Mouse (Mus musculus): ENCODE measurements at regions not wholly inside any gene's neighbourhood (a gene's known extent, or its start where the extent isn't known, plus 50 kb on each side); places are given as distances from the start of the nearest gene placed in this dataset.

DNA sequence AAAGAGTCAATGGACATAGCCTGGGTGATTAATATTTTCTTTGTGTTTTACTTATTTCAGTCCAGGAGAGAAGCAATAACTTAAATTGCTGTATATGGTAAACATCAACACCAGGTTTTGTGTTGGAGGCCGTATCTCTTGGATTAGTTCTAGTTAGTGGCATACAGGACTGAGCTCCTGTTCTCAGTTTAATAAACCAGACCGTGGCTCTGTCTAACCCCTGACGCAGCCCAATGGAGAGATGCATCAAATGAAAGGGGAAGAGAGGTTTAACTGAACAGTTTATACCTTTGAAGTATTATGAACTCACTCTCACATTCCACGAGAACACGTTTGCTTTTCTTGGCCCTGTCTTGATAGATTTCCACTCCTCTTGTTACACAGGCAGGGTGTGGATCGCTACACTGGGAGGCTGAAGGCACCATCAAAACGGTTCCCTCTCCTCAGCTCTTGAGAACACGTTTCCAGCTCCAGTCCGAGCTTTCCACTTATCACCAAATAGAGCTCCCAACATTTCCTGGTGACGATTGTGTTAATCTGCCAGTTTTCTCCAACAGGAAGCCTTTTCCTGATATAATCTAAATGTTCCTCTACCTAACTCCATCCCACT, 54.0 kb upstream of the Cerkl start:
- no peak for DNase-seq (ENCODE audit: low spot score)

GRCm38 (mm10) chr2:79511108-79511507, 54.5 kb upstream of the Cerkl start:
- no peak for DNase-seq (ENCODE audit: low spot score)

GRCm38 (mm10) chr2:79511676-79512323, 55.2 kb upstream of the Cerkl start:
- peak; percentile 3 for DNase-seq (ENCODE audit: low spot score)

DNA sequence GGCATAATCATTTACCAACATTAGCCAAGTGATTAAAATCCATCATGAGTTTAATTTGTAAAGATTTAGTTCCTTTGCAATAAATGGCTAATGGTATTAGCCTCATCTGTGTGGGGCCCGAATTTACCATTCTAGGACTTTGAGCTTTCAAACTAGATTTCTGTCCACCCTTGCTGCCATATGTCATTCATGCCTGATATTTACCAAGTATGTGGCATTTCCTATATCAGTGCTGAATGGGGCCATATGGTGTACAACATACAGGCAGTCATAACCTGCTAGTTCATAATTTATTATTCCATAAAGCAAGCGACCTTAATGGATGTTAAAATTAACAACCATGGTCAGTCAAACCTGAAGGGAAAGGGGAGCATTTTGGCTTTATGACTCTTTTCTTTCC, 55.8 kb upstream of the Cerkl start:
- no peak for DNase-seq (ENCODE audit: low spot score)

- DNase-seq (ENCODE audit: low spot score): no peak
Observed at GRCm38 (mm10) chr2:79513726-79514125, 57.1 kb upstream of the Cerkl start.

DNA sequence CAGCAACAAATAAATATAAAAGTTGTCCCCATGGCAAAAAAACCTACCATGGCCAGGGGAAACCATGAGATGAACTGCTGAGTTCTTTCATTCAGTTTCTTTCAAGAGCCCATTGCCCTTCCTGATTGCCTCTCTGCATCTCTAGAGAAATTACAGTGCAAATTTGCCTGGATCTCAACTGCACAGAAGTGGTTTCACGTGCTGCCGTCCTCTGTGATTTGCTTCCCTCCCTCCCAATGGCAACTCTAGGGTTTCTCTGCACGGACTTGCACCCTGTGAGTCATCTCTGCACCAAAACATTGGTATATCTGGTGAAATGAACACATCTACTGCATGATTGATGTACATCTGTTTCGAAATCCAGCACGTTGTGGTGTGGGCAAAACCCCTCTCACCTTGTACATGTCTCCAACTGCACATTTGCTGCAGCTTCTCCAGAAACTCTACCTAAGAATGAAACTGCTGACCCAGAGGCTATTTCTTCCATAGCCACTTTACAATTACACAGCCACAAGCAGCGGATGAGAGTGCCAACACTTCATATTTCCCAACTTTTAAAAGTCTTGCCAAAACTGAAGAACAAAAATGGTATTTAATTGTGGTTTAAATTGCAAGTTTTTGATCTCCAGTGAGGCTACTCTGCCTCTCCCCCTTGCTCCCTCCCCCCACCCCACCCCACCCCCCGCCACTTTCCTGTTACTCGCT, 61.6 kb upstream of the Cerkl start:
- DNase-seq (ENCODE audit: low spot score): no peak

- DNase-seq (ENCODE audit: low spot score): no peak
Observed at GRCm38 (mm10) chr2:79519799-79520449, 63.3 kb upstream of the Cerkl start.

DNA sequence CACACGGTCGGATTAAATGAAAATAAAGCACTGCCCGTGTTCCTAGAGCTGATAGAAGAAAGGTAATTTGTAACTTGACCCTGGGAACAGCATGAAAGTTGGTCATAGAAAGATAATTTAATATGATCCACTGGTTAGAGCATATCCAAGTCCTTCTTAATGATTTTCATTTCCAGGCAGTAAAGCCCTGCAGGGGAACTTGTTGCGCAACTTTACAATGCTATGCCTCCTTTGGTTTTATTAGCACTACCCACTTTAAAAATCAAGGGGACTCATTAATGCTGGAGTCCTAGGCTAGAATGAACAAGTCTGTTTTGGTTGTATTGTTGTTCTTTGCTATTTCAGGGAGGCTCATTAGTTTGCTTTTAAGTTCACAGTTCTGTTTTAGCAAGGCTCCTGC, 66.9 kb upstream of the Cerkl start:
- DNase-seq (ENCODE audit: low spot score): no peak

DNA sequence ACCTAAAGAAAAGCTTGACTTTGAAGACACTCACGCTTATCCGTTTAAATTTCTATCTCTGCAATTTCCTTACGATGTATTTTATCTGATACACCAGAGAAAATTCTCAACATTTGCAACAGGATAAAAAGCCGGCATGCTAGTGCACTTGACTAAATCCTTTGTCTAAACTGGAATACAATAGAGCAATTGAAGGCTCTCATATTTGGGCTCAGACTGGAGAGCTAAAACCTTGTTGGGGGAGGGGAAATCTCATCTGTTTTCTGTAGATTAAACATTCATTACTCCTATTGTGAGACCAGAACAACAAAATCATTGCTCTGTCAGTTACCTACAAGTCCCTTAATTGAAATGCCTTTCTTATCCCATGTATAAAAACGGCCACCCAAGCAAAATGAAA, 70.9 kb upstream of the Cerkl start:
- no peak for DNase-seq (ENCODE audit: low spot score)

- DNase-seq (ENCODE audit: low spot score): no peak
Observed at GRCm38 (mm10) chr2:79528347-79528990, 71.9 kb upstream of the Cerkl start.

- DNase-seq (ENCODE audit: low spot score): no peak
Observed at GRCm38 (mm10) chr2:79529185-79529584, 72.6 kb upstream of the Cerkl start.

- DNase-seq (ENCODE audit: low spot score): no peak
Observed at GRCm38 (mm10) chr2:79532610-79533160, 76.1 kb upstream of the Cerkl start.

DNA sequence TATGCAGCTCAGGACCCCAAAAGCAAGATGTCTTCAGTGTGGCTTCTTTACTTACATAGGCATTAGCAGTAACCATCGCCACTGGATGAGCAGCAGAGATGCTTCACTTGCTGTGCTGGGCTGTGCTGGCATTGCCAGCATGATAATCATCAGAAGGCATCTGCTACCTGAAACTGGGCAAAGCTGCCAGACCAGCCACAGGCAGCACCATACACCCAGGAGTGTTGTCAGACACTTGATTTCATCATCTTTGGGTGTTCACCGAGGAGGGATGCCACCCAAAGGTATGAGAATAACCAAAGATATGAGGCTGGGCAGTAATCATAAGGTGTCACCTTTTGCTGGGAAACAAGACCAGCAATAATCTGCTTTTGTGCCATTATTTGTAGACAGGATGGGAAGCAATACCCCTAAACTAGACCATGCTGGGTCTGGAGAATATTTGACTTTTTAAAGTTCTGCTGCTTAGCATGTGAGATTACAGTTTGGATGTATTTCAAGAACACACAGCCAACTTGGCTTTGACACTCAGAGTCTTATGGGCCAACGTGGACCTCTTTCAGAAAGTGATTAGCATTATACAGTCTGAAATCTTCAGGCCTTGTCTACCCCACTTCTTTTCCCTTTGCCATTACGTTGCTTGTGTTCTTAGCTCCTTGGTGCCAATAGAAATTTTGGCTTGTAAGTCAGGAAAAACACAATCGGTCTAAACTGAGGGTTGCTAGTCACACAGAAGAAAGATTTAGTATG, 80.7 kb upstream of the Cerkl start:
- no peak for DNase-seq (ENCODE audit: low spot score)

DNA sequence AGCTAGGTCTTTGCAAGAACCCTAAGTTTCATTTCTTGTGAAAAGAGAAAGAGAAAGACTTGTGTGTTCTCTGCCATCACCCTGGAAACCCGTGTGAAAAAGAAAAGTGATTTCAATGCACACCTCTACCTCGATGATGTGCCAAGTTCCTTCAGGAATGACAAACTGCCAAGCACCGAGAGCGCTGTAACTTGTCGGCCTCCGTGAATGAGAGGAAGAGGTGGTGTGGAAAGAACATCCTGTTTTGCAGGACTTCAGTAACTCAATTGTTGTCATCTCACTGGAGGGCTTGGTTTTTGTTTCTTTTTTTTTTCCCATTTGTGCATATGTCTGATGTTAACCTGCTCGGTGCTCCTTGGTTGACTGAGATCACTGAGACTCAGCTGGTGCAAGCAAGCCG, 83.8 kb upstream of the Cerkl start:
- DNase-seq (ENCODE audit: low spot score): no peak

DNA sequence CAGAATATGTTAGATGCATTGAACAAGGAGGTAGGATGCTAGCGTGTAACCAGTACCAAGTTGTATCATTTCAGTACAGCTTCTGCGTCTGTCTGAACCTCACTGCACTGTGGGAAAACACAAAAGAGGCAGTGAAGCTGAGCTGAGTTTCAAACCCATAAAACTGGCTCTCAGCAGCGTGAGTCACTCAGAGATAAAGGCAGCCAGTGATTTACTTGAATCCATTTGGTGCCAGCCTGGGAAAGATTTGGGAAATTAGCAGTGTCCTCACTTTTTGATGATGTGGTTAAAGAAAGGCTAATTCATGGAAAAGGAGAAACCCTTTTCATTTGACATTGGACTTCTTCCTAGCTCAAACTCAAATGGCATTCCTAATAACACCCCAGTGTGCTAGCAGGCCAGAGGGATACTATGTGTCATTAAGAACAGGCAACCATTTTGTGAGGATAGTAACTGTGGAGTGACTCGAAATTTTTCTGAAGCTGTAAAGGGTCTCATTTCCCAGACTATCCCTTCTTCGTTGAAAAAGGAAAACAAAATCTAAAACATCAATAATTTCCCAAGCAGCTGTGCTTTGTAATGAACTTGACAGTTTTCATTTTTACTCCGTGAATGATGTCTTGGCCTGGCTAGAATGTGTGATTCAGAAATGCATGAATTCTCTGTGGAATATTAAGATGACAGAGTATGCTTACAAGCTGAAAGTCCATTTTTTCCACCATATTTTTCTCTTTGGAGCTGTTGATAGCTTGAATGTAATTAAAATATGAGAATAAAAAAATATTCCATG, 85.8 kb upstream of the Cerkl start:
- no peak for DNase-seq (ENCODE audit: low spot score)

GRCm38 (mm10) chr2:79543456-79543855, 86.9 kb upstream of the Cerkl start:
- no peak for DNase-seq (ENCODE audit: low spot score)

- no peak for DNase-seq (ENCODE audit: low spot score)
Observed at GRCm38 (mm10) chr2:79543948-79544792, 87.6 kb upstream of the Cerkl start.

- DNase-seq (ENCODE audit: low spot score): no peak
Observed at GRCm38 (mm10) chr2:79544793-79545260, 88.2 kb upstream of the Cerkl start.

GRCm38 (mm10) chr2:79546206-79546605, 88.9 kb upstream of the Itprid2 start:
- DNase-seq (ENCODE audit: low spot score): no peak

DNA sequence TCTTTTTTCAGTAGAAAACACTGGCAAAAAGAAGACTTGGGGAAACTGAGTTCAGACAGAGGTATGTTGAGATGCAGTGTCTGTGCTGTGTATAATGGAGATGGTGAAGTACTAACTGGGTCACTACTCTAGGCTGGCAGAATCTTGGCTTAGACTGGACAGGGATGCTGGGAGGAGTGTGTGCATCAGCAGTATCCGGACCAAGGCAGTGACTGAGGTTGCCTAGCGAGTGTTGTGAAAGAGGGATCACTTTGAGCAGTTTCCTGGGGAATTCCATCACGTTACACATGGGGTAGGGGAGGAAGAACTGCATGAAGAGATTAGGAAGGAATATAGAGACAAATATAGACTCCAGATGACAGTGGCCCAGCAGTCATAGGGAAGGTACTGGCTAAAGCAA, 87.9 kb upstream of the Itprid2 start:
- no peak for DNase-seq (ENCODE audit: low spot score)

All from spleen, adult 12 weeks (tissue).